Mouse (Mus musculus): Measurements from ENCODE around the gene BC048507. TPM values are rescaled to one million over a fixed set of nuclear protein-coding genes. Genes with fewer than 3 reads are reported as not detected.
"Not testable (repeated sequence)": the region's sequence is repeated elsewhere in the genome, so short reads cannot be mapped to it uniquely, and the experiment has no call there.

BC048507 gene
- not detected in 2 replicates for polyA plus RNA-seq (2016; fragmentation: Nextera tagmentation; extraction: Ambion mirVana)

- Histone ChIP-seq H3K9ac (no peak within 1 kb of the TSS), H3K4me3 (replicated peaks) (no peak within 1 kb of the TSS), H3K27ac (no peak within 1 kb of the TSS), H3K36me3 (replicated peaks) (no peaks in the 10 kb centered on the region), H3K4me2 (no peak within 1 kb of the TSS), H3K27me3 (no peaks in the 10 kb centered on the region), H3K9me3 (no peaks in the 10 kb centered on the region), H3K4me1 (no peaks in the 10 kb centered on the region)
- 90% methylated on average over 11 of the region's 11 CpGs for WGBS
- no peak for ATAC-seq (ENCODE audit: low FRiP score)
These were observed at the start of gene BC048507 for GRCm38 (mm10) chr13:67863026-67863425. Gene BC048507, plus strand, starts transcription at chr13:67863326.

- Histone ChIP-seq H3K27ac (peak within 1 kb of the TSS; percentile 87), H3K9me3 (peaks cover 11% of the 10 kb centered on the region; the same call in 1 of the 2 replicates), H3K4me1 (peaks cover 3% of the 10 kb centered on the region), H3K27me3 (no peaks in the 10 kb centered on the region), H3K9ac (peak within 1 kb of the TSS; percentile 72), H3K4me3 (replicated peaks) (peak within 1 kb of the TSS; percentile 83), H3K4me2 (peak within 1 kb of the TSS; percentile 61), H3K36me3 (replicated peaks) (peaks cover 10% of the 10 kb centered on the region)
- ATAC-seq (ENCODE audit: low FRiP score), result peak; percentile 96
- 5% methylated on average over 31 of the region's 31 CpGs for WGBS
These were observed 49.1 kb upstream of the BC048507 start, which contains the start of gene Zfp273 for GRCm38 (mm10) chr13:67813710-67814660. Gene Zfp273, plus strand, starts transcription at chr13:67813740.

- Histone ChIP-seq H3K27me3 (no peaks in the 10 kb centered on the region), H3K4me2 (no peak overlapping the region), H3K4me3 (replicated peaks) (no peak overlapping the region), H3K27ac (no peak overlapping the region), H3K9me3 (peaks cover 11% of the 10 kb centered on the region; the same call in 1 of the 2 replicates), H3K36me3 (replicated peaks) (peaks cover 27% of the 10 kb centered on the region), H3K4me1 (peaks cover 3% of the 10 kb centered on the region), H3K9ac (no peak overlapping the region)
- WGBS, result 93% methylated on average over 1 of the region's 1 CpGs
- no peak for ATAC-seq (ENCODE audit: low FRiP score)
These were observed 44.5 kb upstream of the BC048507 start for GRCm38 (mm10) chr13:67818636-67819035.

- H3K9me3 ChIP-seq, result 0 out of 2 replicates have a peak, but pooled peaks cover 3% of the 10 kb centered on the region
- H3K9ac ChIP-seq, result peak within 1 kb of the TSS; percentile 61
- no peaks in the 10 kb centered on the region for H3K4me1 ChIP-seq
- 3% methylated on average over 14 of the region's 14 CpGs for WGBS
- peak; percentile 85 for ATAC-seq (ENCODE audit: low FRiP score)
- H3K4me3 ChIP-seq (replicated peaks), result peak within 1 kb of the TSS; percentile 52
- H3K27me3 ChIP-seq, result no peaks in the 10 kb centered on the region
- peaks cover 11% of the 10 kb centered on the region for H3K36me3 ChIP-seq (replicated peaks)
- no peak within 1 kb of the TSS for H3K27ac ChIP-seq
- peak within 1 kb of the TSS; percentile 64 for H3K4me2 ChIP-seq
These were observed 32.2 kb upstream of the BC048507 start, which contains the start of gene Gm10037 for GRCm38 (mm10) chr13:67830911-67831336. Gene Gm10037, plus strand, starts transcription at chr13:67831106.

GRCm38 (mm10) chr13:67833137-67833536, 30.0 kb upstream of the BC048507 start:
- H3K36me3 ChIP-seq (replicated peaks); ATAC-seq (ENCODE audit: low FRiP score); H3K27me3 ChIP-seq; H3K4me2 ChIP-seq; H3K4me3 ChIP-seq (replicated peaks); H3K9me3 ChIP-seq; H3K27ac ChIP-seq; H3K4me1 ChIP-seq; H3K9ac ChIP-seq: not testable (repeated sequence)

GRCm38 (mm10) chr13:67843775-67844118, 19.4 kb upstream of the BC048507 start:
- no peak for ATAC-seq (ENCODE audit: low FRiP score)

GRCm38 (mm10) chr13:67844119-67844852, 18.8 kb upstream of the BC048507 start:
- under 1% methylated on average over 11 of the region's 19 CpGs for WGBS
- Histone ChIP-seq H3K4me3 (replicated peaks) (peak overlapping the region; percentile 43), H3K27me3 (no peaks in the 10 kb centered on the region), H3K9ac (peak overlapping the region; percentile 44), H3K36me3 (replicated peaks) (no peaks in the 10 kb centered on the region), H3K27ac (no peak overlapping the region), H3K9me3 (no peaks in the 10 kb centered on the region), H3K4me1 (peaks cover 6% of the 10 kb centered on the region), H3K4me2 (peak overlapping the region; percentile 61)
- ATAC-seq (ENCODE audit: low FRiP score), result peak; percentile 81

More at GRCm38 (mm10) chr13:67843775-67844118, 19.4 kb upstream of the BC048507 start:
- Histone ChIP-seq H3K4me1 (peaks cover 6% of the 10 kb centered on the region), H3K9ac (peak overlapping the region; percentile 44), H3K27me3 (no peaks in the 10 kb centered on the region), H3K27ac (no peak overlapping the region), H3K36me3 (replicated peaks) (no peaks in the 10 kb centered on the region), H3K4me3 (replicated peaks) (peak overlapping the region; percentile 43), H3K4me2 (peak overlapping the region; percentile 61), H3K9me3 (no peaks in the 10 kb centered on the region)
- WGBS, result 43% methylated on average over 6 of the region's 6 CpGs

GRCm38 (mm10) chr13:67844853-67845194, 18.3 kb upstream of the BC048507 start:
- Histone ChIP-seq H3K9ac (peak overlapping the region; percentile 44; the same call in 1 of the 2 replicates), H3K36me3 (replicated peaks) (no peaks in the 10 kb centered on the region), H3K9me3 (no peaks in the 10 kb centered on the region), H3K27ac (no peak overlapping the region), H3K27me3 (no peaks in the 10 kb centered on the region), H3K4me2 (peak overlapping the region; percentile 61), H3K4me3 (replicated peaks) (peak overlapping the region; percentile 43), H3K4me1 (peaks cover 6% of the 10 kb centered on the region)
- ATAC-seq (ENCODE audit: low FRiP score), result peak; percentile 46; the same call in 1 of the 2 replicates
- 13% methylated on average over 8 of the region's 8 CpGs for WGBS

- H3K27ac ChIP-seq, result no peak overlapping the region
- WGBS, result 83% methylated on average over 3 of the region's 3 CpGs
- H3K4me3 ChIP-seq (replicated peaks), result no peak overlapping the region
- no peak overlapping the region for H3K4me2 ChIP-seq
- no peak overlapping the region for H3K9ac ChIP-seq
- no peaks in the 10 kb centered on the region for H3K4me1 ChIP-seq
- no peaks in the 10 kb centered on the region for H3K9me3 ChIP-seq
- no peak for ATAC-seq (ENCODE audit: low FRiP score)
- no peaks in the 10 kb centered on the region for H3K36me3 ChIP-seq (replicated peaks)
- H3K27me3 ChIP-seq, result no peaks in the 10 kb centered on the region
These were observed 12.8 kb upstream of the BC048507 start for GRCm38 (mm10) chr13:67850361-67850760.

- H3K9me3 ChIP-seq, result no peaks in the 10 kb centered on the region
- no peaks in the 10 kb centered on the region for H3K36me3 ChIP-seq (replicated peaks)
- no peak overlapping the region for H3K4me3 ChIP-seq (replicated peaks)
- no peaks in the 10 kb centered on the region for H3K27me3 ChIP-seq
- no peak overlapping the region for H3K4me2 ChIP-seq
- no peak overlapping the region for H3K27ac ChIP-seq
- ATAC-seq (ENCODE audit: low FRiP score), result no peak
- whole genome bisulfite sequencing, result 87% methylated on average over 6 of the region's 6 CpGs
- no peaks in the 10 kb centered on the region for H3K4me1 ChIP-seq
- H3K9ac ChIP-seq, result no peak overlapping the region
These were observed 10.0 kb upstream of the BC048507 start for GRCm38 (mm10) chr13:67853130-67853529.

- Histone ChIP-seq H3K4me3 (replicated peaks) (no peak overlapping the region), H3K4me2 (no peak overlapping the region), H3K9ac (no peak overlapping the region), H3K4me1 (no peaks in the 10 kb centered on the region), H3K27me3 (no peaks in the 10 kb centered on the region), H3K27ac (no peak overlapping the region), H3K9me3 (no peaks in the 10 kb centered on the region), H3K36me3 (replicated peaks) (no peaks in the 10 kb centered on the region)
- no peak for ATAC-seq (ENCODE audit: low FRiP score)
- 91% methylated on average over 2 of the region's 2 CpGs for WGBS
These were observed 9.1 kb upstream of the BC048507 start for GRCm38 (mm10) chr13:67853983-67854382.

- Histone ChIP-seq H3K36me3 (replicated peaks) (no peaks in the 10 kb centered on the region), H3K4me2 (no peak overlapping the region), H3K27me3 (no peaks in the 10 kb centered on the region), H3K4me3 (replicated peaks) (no peak overlapping the region), H3K27ac (no peak overlapping the region), H3K9me3 (no peaks in the 10 kb centered on the region), H3K4me1 (no peaks in the 10 kb centered on the region), H3K9ac (no peak overlapping the region)
- 27% methylated on average over 1 of the region's 1 CpGs for WGBS
- no peak for ATAC-seq (ENCODE audit: low FRiP score)
These were observed 5.8 kb upstream of the BC048507 start for GRCm38 (mm10) chr13:67857317-67857716.

All from forebrain, embryonic 12.5 days (tissue).